Mouse (Mus musculus) embryonic fibroblast, embryonic 13.5 days (primary cell): ENCODE measurements at regions not wholly inside any gene's neighbourhood (a gene's known extent, or its start where the extent isn't known, plus 50 kb on each side); places are given as distances from the start of the nearest gene placed in this dataset.
A peak's percentile ranks its signal among the peaks of the same experiment; 100 is the strongest.

Source experiments
- H3K27ac ChIP-seq: 2 replicates; pipeline ENCODE4 v1.5.1; 2012; ENCODE audit warnings: low read length, control low read depth, inconsistent platforms; ENCODE audit not compliant: insufficient read depth
- H3K4me1 ChIP-seq: 2 replicates; pipeline ENCODE4 v1.6.1; 2011; ENCODE audit warnings: low read length; ENCODE audit not compliant: control insufficient read depth, insufficient read depth
- H3K4me3 ChIP-seq: 2 replicates; pipeline ENCODE4 v1.5.1; 2011; ENCODE audit warnings: mild to moderate bottlenecking, control low read depth, low read length; ENCODE audit not compliant: insufficient read depth
- CTCF ChIP-seq: IDR thresholded peaks from 2 replicates; pipeline ENCODE4 v1.5.1; 2011; ENCODE audit warnings: mild to moderate bottlenecking, control low read depth, low read length, moderate library complexity, borderline replicate concordance; ENCODE audit not compliant: insufficient read depth
- POLR2A ChIP-seq: IDR thresholded peaks from 2 replicates; pipeline ENCODE4 v1.6.1; 2011; ENCODE audit warnings: low read depth, mild to moderate bottlenecking, control low read depth, low read length, moderate library complexity

GRCm38 (mm10) chr7:71873817-71874216 lies 432.6 kb downstream of the Mctp2 start:
- no peak for TF ChIP-seq CTCF
- Histone ChIP-seq H3K4me1 (no peaks in the 10 kb centered on the region), H3K4me3 (no peak overlapping the region), H3K27ac (no peak overlapping the region)

- Histone ChIP-seq H3K4me1 (no peaks in the 10 kb centered on the region), H3K4me3 (no peak overlapping the region), H3K27ac (no peak overlapping the region)
- TF ChIP-seq CTCF: no peak
- no peak for TF ChIP-seq POLR2A
Observed at GRCm38 (mm10) chr7:71872912-71873311, 433.5 kb downstream of the Mctp2 start.

- peak; percentile 55; the same call in 1 of the 2 replicates for TF ChIP-seq CTCF
- no peak for TF ChIP-seq POLR2A
- Histone ChIP-seq H3K4me3 (no peak overlapping the region), H3K4me1 (no peaks in the 10 kb centered on the region), H3K27ac (no peak overlapping the region)
Observed at GRCm38 (mm10) chr7:71867090-71867489, 439.3 kb downstream of the Mctp2 start.

GRCm38 (mm10) chr7:71865371-71866166 lies 440.8 kb downstream of the Mctp2 start:
- no peak for TF ChIP-seq CTCF
- TF ChIP-seq POLR2A: no peak
- Histone ChIP-seq H3K4me1 (no peaks in the 10 kb centered on the region), H3K27ac (no peak overlapping the region), H3K4me3 (no peak overlapping the region)

GRCm38 (mm10) chr7:71852864-71853263 lies 453.5 kb downstream of the Mctp2 start:
- Histone ChIP-seq H3K4me1 (no peaks in the 10 kb centered on the region), H3K27ac (no peak overlapping the region), H3K4me3 (no peak overlapping the region)
- TF ChIP-seq POLR2A (no peak), CTCF (no peak)

- no peak overlapping the region for H3K4me3 ChIP-seq
- no peak for TF ChIP-seq CTCF
- no peak for TF ChIP-seq POLR2A
- no peak overlapping the region for H3K27ac ChIP-seq
- H3K4me1 ChIP-seq: no peaks in the 10 kb centered on the region
Observed at GRCm38 (mm10) chr7:71849174-71849573, 457.2 kb downstream of the Mctp2 start.

GRCm38 (mm10) chr7:71837845-71838244 lies 468.6 kb downstream of the Mctp2 start:
- Histone ChIP-seq H3K4me1 (no peaks in the 10 kb centered on the region), H3K4me3 (no peak overlapping the region), H3K27ac (no peak overlapping the region)
- no peak for TF ChIP-seq CTCF

- no peak overlapping the region for H3K27ac ChIP-seq
- TF ChIP-seq POLR2A (no peak), CTCF (no peak)
- H3K4me3 ChIP-seq: no peak overlapping the region
- no peaks in the 10 kb centered on the region for H3K4me1 ChIP-seq
Observed at GRCm38 (mm10) chr7:71831790-71832525, 474.4 kb downstream of the Mctp2 start.

- no peaks in the 10 kb centered on the region for H3K4me1 ChIP-seq
- TF ChIP-seq POLR2A: no peak
- no peak for TF ChIP-seq CTCF
- no peak overlapping the region for H3K27ac ChIP-seq
- no peak overlapping the region for H3K4me3 ChIP-seq
Observed at GRCm38 (mm10) chr7:71829567-71829966, 476.8 kb downstream of the Mctp2 start.

- H3K27ac ChIP-seq: no peak overlapping the region
- TF ChIP-seq POLR2A (no peak), CTCF (no peak)
Observed at GRCm38 (mm10) chr7:71816138-71816537, 464.9 kb upstream of the Gm10295 start.

More at GRCm38 (mm10) chr7:71816138-71816537, 464.9 kb upstream of the Gm10295 start:
- no peaks in the 10 kb centered on the region for H3K4me1 ChIP-seq
- H3K4me3 ChIP-seq: no peak overlapping the region
